Mouse (Mus musculus): ENCODE data around the gene Btf3l4.

Btf3l4 gene

GRCm38 (mm10) chr4:108832916-108833827 is at the start of gene Btf3l4:
Gene Btf3l4, minus strand, starts transcription at chr4:108833614.
- DNase-seq = peak; percentile 92 to 96

GRCm38 (mm10) chr4:108878963-108879822 is 45.8 kb upstream of the Btf3l4 start, which contains the start of gene Rab3b:
Gene Rab3b, plus strand, starts transcription at chr4:108879063.
- peak; percentile 33 to 51 for DNase-seq

GRCm38 (mm10) chr4:108877901-108878300 is 44.5 kb upstream of the Btf3l4 start:
- DNase-seq = no peak

- DNase-seq = no peak
Observed at GRCm38 (mm10) chr4:108873746-108874145, 40.3 kb upstream of the Btf3l4 start.

- DNase-seq = peak; percentile 76 to 91
Observed at GRCm38 (mm10) chr4:108869730-108870374, 36.4 kb upstream of the Btf3l4 start.

GRCm38 (mm10) chr4:108866806-108867205 is 33.4 kb upstream of the Btf3l4 start:
- no peak for DNase-seq

- DNase-seq = peak in 1 of 2 experiments; percentile 25
Observed at GRCm38 (mm10) chr4:108848505-108848848, 15.1 kb upstream of the Btf3l4 start, which contains the start of gene A730015C16Rik. Gene A730015C16Rik, minus strand, starts transcription at chr4:108848619.

- peak; percentile 85 to 88 for DNase-seq
Observed at GRCm38 (mm10) chr4:108847715-108848504, 14.5 kb upstream of the Btf3l4 start, which contains the start of gene Kti12. Gene Kti12, plus strand, starts transcription at chr4:108847785.

GRCm38 (mm10) chr4:108845824-108846569 is 12.6 kb upstream of the Btf3l4 start:
- no peak for DNase-seq

GRCm38 (mm10) chr4:108843336-108843735 is 9.9 kb upstream of the Btf3l4 start:
- no peak for DNase-seq

GRCm38 (mm10) chr4:108841920-108842578 is 8.6 kb upstream of the Btf3l4 start:
- no peak for DNase-seq

GRCm38 (mm10) chr4:108838031-108838430 is 4.6 kb upstream of the Btf3l4 start:
- DNase-seq = peak; percentile 20 to 41

GRCm38 (mm10) chr4:108835496-108835895 is 2.1 kb upstream of the Btf3l4 start:
- no peak for DNase-seq

- DNase-seq = peak; percentile 19 to 41
Observed at GRCm38 (mm10) chr4:108834971-108835311, 1.5 kb upstream of the Btf3l4 start.

- DNase-seq = peak; percentile 84 to 88
Observed at GRCm38 (mm10) chr4:108834115-108834970, 929 bp upstream of the Btf3l4 start, which contains the start of gene Txndc12. Gene Txndc12, plus strand, starts transcription at chr4:108834601.

GRCm38 (mm10) chr4:108833828-108834114 is 357 bp upstream of the Btf3l4 start:
- DNase-seq = no peak

- no peak for DNase-seq
Observed at GRCm38 (mm10) chr4:108830698-108831097, 2.7 kb downstream of the Btf3l4 start.

GRCm38 (mm10) chr4:108826643-108827042 is 6.8 kb downstream of the Btf3l4 start:
- DNase-seq = no peak

- no peak for DNase-seq
Observed at GRCm38 (mm10) chr4:108826096-108826495, 7.3 kb downstream of the Btf3l4 start.

GRCm38 (mm10) chr4:108825677-108826076 is 7.7 kb downstream of the Btf3l4 start:
- DNase-seq = no peak

Measured in cerebellum, postnatal 25 days (tissue).